Mouse (Mus musculus) thymus, adult 2 months (tissue): Measurements from ENCODE around the gene AC129217.1. TPM values are rescaled to one million over a fixed set of nuclear protein-coding genes. Genes with fewer than 3 reads are reported as not detected.

Experiments used
- DNase-seq: peaks from one replicate; pipeline ENCODE4 v3.0.0; 2021
- H3K27ac ChIP-seq: fragments of 200-500 bp; 2 replicates; pipeline ENCODE4 v1.5.1; 2012; ENCODE audit warnings: low read length, control low read depth; ENCODE audit not compliant: control insufficient read depth, insufficient read depth
- H3K27me3 ChIP-seq: fragments of 200-500 bp; 2 replicates; pipeline ENCODE4 v1.6.1; 2012; ENCODE audit warnings: mild to moderate bottlenecking, low read length, moderate library complexity, mixed read lengths; ENCODE audit not compliant: control insufficient read depth, insufficient read depth
- H3K36me3 ChIP-seq: fragments of 200-500 bp; 2 replicates; pipeline ENCODE4 v1.6.1; 2012; ENCODE audit warnings: mild to moderate bottlenecking, low read length, moderate library complexity; ENCODE audit not compliant: control insufficient read depth, insufficient read depth
- H3K4me1 ChIP-seq: fragments of 200-500 bp; replicated peaks from 2 replicates; pipeline ENCODE4 v1.6.1; 2012; ENCODE audit warnings: low read length; ENCODE audit not compliant: control insufficient read depth, insufficient read depth
- H3K4me3 ChIP-seq: fragments of 200-500 bp; 2 replicates; pipeline ENCODE4 v1.5.1; 2012; ENCODE audit warnings: mild to moderate bottlenecking, low read length, control low read depth, moderate library complexity; ENCODE audit not compliant: control insufficient read depth, insufficient read depth
- CTCF ChIP-seq: fragments of 200-500 bp; IDR thresholded peaks from 2 replicates; pipeline ENCODE4 v1.5.1; 2012; ENCODE audit warnings: mild to moderate bottlenecking, control low read depth, low read length, moderate library complexity, borderline replicate concordance; ENCODE audit not compliant: control insufficient read depth, poor library complexity, insufficient read depth; ENCODE audit errors: extremely low read depth
- POLR2A ChIP-seq: fragments of 200-500 bp; IDR thresholded peaks from 2 replicates; pipeline ENCODE4 v1.6.1; 2012; ENCODE audit warnings: mild to moderate bottlenecking, low read length, control low read depth, moderate library complexity; ENCODE audit not compliant: control insufficient read depth, poor library complexity, insufficient read depth; ENCODE audit errors: extremely low read depth
- WGBS: fragments of 180-500 bp; shearing (Covaris S2); methylation state at CpG from one replicate; pipeline ENCODE4 v1.1.7; 2018; 5-methylcytosine and 5-hydroxymethylcytosine counted together
- polyA plus RNA-seq: library from polyadenylated mRNA; depleted of rRNA; stranded (reverse); fragments of >200 nt; gene quantifications from 2 replicates; pipeline ENCODE4 v1.2.3, GENCODE M21; 2012; rRNA removed

Gene AC129217.1
- polyA plus RNA-seq, 1 experiment = 1.5 TPM

GRCm38 (mm10) chr19:8883616-8884015, 54.0 kb downstream of the AC129217.1 start, which contains the start of the genes Lbhd1 and Gm49403:
Gene Lbhd1 (plus strand): TSS chr19:8883732.
Gene Gm49403 (plus strand): TSS chr19:8883930.
- no peaks in the 10 kb centered on the region for H3K36me3 ChIP-seq
- H3K4me3 ChIP-seq = no peak within 1 kb of the TSS
- no peak for DNase-seq
- TF ChIP-seq POLR2A = no peak
- TF ChIP-seq CTCF = no peak
- peaks cover 10% of the 10 kb centered on the region for H3K4me1 ChIP-seq
- WGBS = 78% methylated on average over 3 of the region's 3 CpGs
- H3K27me3 ChIP-seq = no peaks in the 10 kb centered on the region
- no peak within 1 kb of the TSS for H3K27ac ChIP-seq

GRCm38 (mm10) chr19:8886916-8887584, 57.5 kb downstream of the AC129217.1 start:
- no peaks in the 10 kb centered on the region for H3K27me3 ChIP-seq
- WGBS = 88% methylated on average over 1 of the region's 1 CpGs
- no peak for DNase-seq
- no peak for TF ChIP-seq CTCF
- no peak for TF ChIP-seq POLR2A
- peaks cover 6% of the 10 kb centered on the region for H3K36me3 ChIP-seq
- peaks cover 8% of the 10 kb centered on the region for H3K4me1 ChIP-seq
- no peak overlapping the region for H3K4me3 ChIP-seq
- no peak overlapping the region for H3K27ac ChIP-seq

DNA sequence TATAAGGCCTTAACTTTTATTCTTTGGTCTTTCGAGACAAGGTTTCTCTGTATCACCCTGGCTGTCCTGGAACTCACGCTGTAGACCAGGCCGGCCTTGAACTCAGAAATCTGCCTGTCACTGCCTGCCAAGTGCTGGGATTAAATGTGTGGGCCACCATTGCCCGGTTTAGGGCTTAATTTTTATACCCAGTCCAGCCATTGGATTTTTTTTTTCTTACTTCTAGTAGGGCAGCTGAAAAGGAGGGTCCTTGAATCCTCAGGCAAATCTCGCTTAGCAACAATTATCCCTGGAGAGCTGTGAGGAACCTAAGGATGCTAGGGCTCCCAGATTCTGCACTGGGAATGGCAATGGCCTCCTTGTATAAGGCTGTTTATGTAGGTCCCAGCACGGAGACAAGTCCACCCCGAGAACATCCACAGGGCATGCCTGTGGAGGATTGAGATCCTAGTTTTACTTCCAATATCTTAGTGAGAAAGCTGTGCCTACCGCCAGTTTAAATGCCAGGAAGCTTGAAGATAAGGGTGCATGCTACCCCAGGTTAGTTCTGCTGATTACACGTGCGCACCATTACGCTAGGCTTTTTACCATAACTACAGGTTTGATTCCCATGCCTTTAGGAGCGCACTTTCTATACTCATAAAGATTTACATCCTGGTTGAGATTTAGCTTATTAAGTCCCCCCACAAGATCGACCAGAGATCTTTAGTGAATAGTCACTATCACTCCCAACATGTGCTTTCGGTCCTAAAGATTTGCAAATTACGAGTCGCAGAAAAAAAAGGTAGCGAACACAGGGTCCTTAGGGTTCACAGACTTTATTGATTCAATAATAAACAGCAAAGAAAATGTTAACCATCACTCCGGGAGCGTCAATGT, 58.3 kb downstream of the AC129217.1 start:
- Histone ChIP-seq H3K4me3 (peak overlapping the region; percentile 81), H3K27ac (no peak overlapping the region), H3K4me1 (peaks cover 8% of the 10 kb centered on the region), H3K27me3 (no peaks in the 10 kb centered on the region), H3K36me3 (peaks cover 6% of the 10 kb centered on the region)
- no peak for TF ChIP-seq POLR2A
- TF ChIP-seq CTCF = no peak
- no peak for DNase-seq
- 29% methylated on average over 19 of the region's 19 CpGs for WGBS

- Histone ChIP-seq H3K36me3 (peaks cover 6% of the 10 kb centered on the region), H3K4me1 (peaks cover 10% of the 10 kb centered on the region), H3K4me3 (peak within 1 kb of the TSS; percentile 81), H3K27me3 (no peaks in the 10 kb centered on the region), H3K27ac (peak within 1 kb of the TSS; percentile 90)
- DNase-seq = peak; percentile 94
- TF ChIP-seq CTCF = no peak
- TF ChIP-seq POLR2A = peak; percentile 88
- WGBS = under 1% methylated on average over 58 of the region's 58 CpGs
Measured at GRCm38 (mm10) chr19:8888511-8889385, 59.2 kb downstream of the AC129217.1 start, which contains the start of the genes 1810009A15Rik and Gm49416. Gene 1810009A15Rik (plus strand): TSS chr19:8888853. Gene Gm49416 (plus strand): TSS chr19:8888926.

Other genes with a start within 250 kb of the AC129217.1 start
- gene Slc22a8, start 238.5 kb upstream of the AC129217.1 start, polyA plus RNA-seq = 0.10 and 0.38 TPM in 2 replicates
- gene Slc22a6, start 211.7 kb upstream of the AC129217.1 start, polyA plus RNA-seq = 0.16 TPM in 1 of 2 replicates, not detected in the other
- gene Chrm1, start 166.0 kb upstream of the AC129217.1 start, polyA plus RNA-seq = 0.01 and 0.05 TPM in 2 replicates
- gene Slc3a2, start 106.4 kb upstream of the AC129217.1 start, polyA plus RNA-seq = 154 and 165 TPM in 2 replicates
- 49.2 and 54.7 TPM in 2 replicates for gene Wdr74, start 93.9 kb upstream of the AC129217.1 start, polyA plus RNA-seq
- gene 1700092M07Rik, start 89.1 kb upstream of the AC129217.1 start, polyA plus RNA-seq = not detected in 2 replicates
- 128 and 137 TPM in 2 replicates for gene Stx5a, start 88.4 kb upstream of the AC129217.1 start, polyA plus RNA-seq
- gene Nxf1, start 72.7 kb upstream of the AC129217.1 start, polyA plus RNA-seq = 170 and 191 TPM in 2 replicates
- 277 and 363 TPM in 2 replicates for gene Tmem223, start 58.8 kb upstream of the AC129217.1 start, polyA plus RNA-seq
- 168 and 197 TPM in 2 replicates for gene Tmem179b, start 55.3 kb upstream of the AC129217.1 start, polyA plus RNA-seq
- 24.9 and 28.7 TPM in 2 replicates for gene Taf6l, start 43.4 kb upstream of the AC129217.1 start, polyA plus RNA-seq
- 77.0 and 77.1 TPM in 2 replicates for gene Polr2g, start 31.2 kb upstream of the AC129217.1 start, polyA plus RNA-seq
- gene Zbtb3, start 27.2 kb upstream of the AC129217.1 start, polyA plus RNA-seq = 3.0 and 3.2 TPM in 2 replicates
- gene Ttc9c, start 10.4 kb upstream of the AC129217.1 start, polyA plus RNA-seq = 36.1 and 37.5 TPM in 2 replicates
- 29.3 and 34.3 TPM in 2 replicates for gene Hnrnpul2, start 9.8 kb upstream of the AC129217.1 start, polyA plus RNA-seq
- 136 and 153 TPM in 2 replicates for gene Bscl2, start 7.7 kb downstream of the AC129217.1 start, polyA plus RNA-seq
- gene Gng3, start 9.4 kb downstream of the AC129217.1 start, polyA plus RNA-seq = 0.15 TPM in 1 of 2 replicates, not detected in the other
- 1.2 and 1.3 TPM in 2 replicates for gene Lrrn4cl, start 21.0 kb downstream of the AC129217.1 start, polyA plus RNA-seq
- 108 and 119 TPM in 2 replicates for gene Ubxn1, start 41.7 kb downstream of the AC129217.1 start, polyA plus RNA-seq
- gene Uqcc3, start 51.1 kb downstream of the AC129217.1 start, polyA plus RNA-seq = 38.7 and 39.2 TPM in 2 replicates
- 2.4 and 3.0 TPM in 2 replicates for gene Lbhd1, start 54.0 kb downstream of the AC129217.1 start, polyA plus RNA-seq
- gene Gm49403, start 54.2 kb downstream of the AC129217.1 start, polyA plus RNA-seq = not detected in 2 replicates
- 15.3 and 19.1 TPM in 2 replicates for gene 1810009A15Rik, start 59.1 kb downstream of the AC129217.1 start, polyA plus RNA-seq
- not detected in 2 replicates for gene Gm49416, start 59.2 kb downstream of the AC129217.1 start, polyA plus RNA-seq
- gene Ints5, start 63.2 kb downstream of the AC129217.1 start, polyA plus RNA-seq = 51.9 and 56.0 TPM in 2 replicates
- 203 and 219 TPM in 2 replicates for gene Ganab, start 68.3 kb downstream of the AC129217.1 start, polyA plus RNA-seq
- gene B3gat3, start 90.6 kb downstream of the AC129217.1 start, polyA plus RNA-seq = 102 and 106 TPM in 2 replicates
- gene Rom1, start 99.6 kb downstream of the AC129217.1 start, polyA plus RNA-seq = 11.9 and 13.5 TPM in 2 replicates
- 72.3 and 73.1 TPM in 2 replicates for gene Eml3, start 99.8 kb downstream of the AC129217.1 start, polyA plus RNA-seq
- gene Mta2, start 112.1 kb downstream of the AC129217.1 start, polyA plus RNA-seq = 79.6 and 92.0 TPM in 2 replicates
- 39.4 and 42.0 TPM in 2 replicates for gene Tut1, start 124.1 kb downstream of the AC129217.1 start, polyA plus RNA-seq
- gene Eef1g, start 137.3 kb downstream of the AC129217.1 start, polyA plus RNA-seq = 251 and 292 TPM in 2 replicates
- gene Ahnak, start 159.5 kb downstream of the AC129217.1 start, polyA plus RNA-seq = 6.0 and 7.9 TPM in 2 replicates